Mouse (Mus musculus) intestine, embryonic 16.5 days (tissue): ENCODE data around the gene Kif1bp. TPM values are rescaled to one million over a fixed set of nuclear protein-coding genes. Genes with fewer than 3 reads are reported as not detected.

Experiments used
- ATAC-seq: fragments of 200-750 bp; cut with Nextera tagmentation; 2 replicates; pipeline ENCODE4 v1.8.0; 2017; ENCODE audit warnings: moderate TSS enrichment, moderate library complexity
- H3K27ac ChIP-seq: fragments of 300-500 bp; sonication (generic); 2 replicates; pipeline ENCODE4 v1.5.1; 2014; ENCODE audit warnings: mild to moderate bottlenecking, low read length
- H3K27me3 ChIP-seq: fragments of 300-500 bp; sonication (generic); replicated peaks from 2 replicates; pipeline ENCODE4 v1.6.1; 2014; ENCODE audit warnings: low read length, control low read depth, mixed read lengths; ENCODE audit not compliant: control insufficient read depth, insufficient read depth
- H3K36me3 ChIP-seq: fragments of 300-500 bp; sonication (generic); 2 replicates; pipeline ENCODE4 v1.6.1; 2014; ENCODE audit warnings: low read length, control low read depth; ENCODE audit not compliant: control insufficient read depth, insufficient read depth
- H3K4me1 ChIP-seq: fragments of 300-500 bp; sonication (generic); 2 replicates; pipeline ENCODE4 v1.6.1; 2014; ENCODE audit warnings: low read length, control low read depth, mixed read lengths; ENCODE audit not compliant: control insufficient read depth, insufficient read depth
- H3K4me2 ChIP-seq: fragments of 300-500 bp; sonication (generic); 2 replicates; pipeline ENCODE4 v1.6.1; 2014; ENCODE audit warnings: low read depth, low read length, control low read depth
- H3K4me3 ChIP-seq: fragments of 300-500 bp; sonication (generic); 2 replicates; pipeline ENCODE4 v1.5.1; 2014; ENCODE audit warnings: mild to moderate bottlenecking, low read length
- H3K9ac ChIP-seq: fragments of 300-500 bp; sonication (generic); 2 replicates; pipeline ENCODE4 v1.6.1; 2014; ENCODE audit warnings: low read depth, low read length
- H3K9me3 ChIP-seq: fragments of 300-500 bp; sonication (generic); 2 replicates; pipeline ENCODE4 v1.6.1; 2016; ENCODE audit warnings: low read length, control low read depth; ENCODE audit not compliant: control insufficient read depth
- WGBS: fragments of 180-500 bp; shearing (Covaris S2); extraction: QIAGEN DNeasy Blood & Tissue Kit; methylation state at CpG from one replicate; pipeline ENCODE4 v1.1.7; 2014; 5-methylcytosine and 5-hydroxymethylcytosine counted together
- polyA plus RNA-seq: library from polyadenylated mRNA; unstranded; fragments of >200 nt; fragmentation: Nextera tagmentation; extraction: Ambion mirVana; gene quantifications from 2 replicates; pipeline ENCODE4 v1.2.1, GENCODE M21; 2015

Kif1bp gene
- polyA plus RNA-seq, 1 experiment from 2014 or later: 23.0 TPM

DNA sequence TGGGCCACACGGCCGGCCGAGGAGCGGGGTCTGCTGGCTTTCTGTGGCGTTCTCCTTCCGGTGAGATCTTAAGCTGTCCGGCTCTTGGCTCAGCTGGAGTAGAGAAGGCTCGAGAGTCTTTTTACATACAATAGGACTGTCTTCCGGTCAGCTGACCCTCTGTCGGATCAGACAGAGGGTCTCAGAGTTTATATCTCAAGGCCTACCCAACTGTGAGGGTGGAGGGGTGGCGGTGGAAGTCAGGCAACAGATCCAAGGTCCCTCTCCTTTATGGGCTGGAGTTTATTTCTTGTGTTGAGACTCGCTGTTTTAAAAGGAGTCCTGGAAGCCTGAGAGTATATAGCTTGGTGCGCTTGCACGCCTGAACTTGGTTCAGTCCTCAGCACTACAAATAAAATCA, 50.9 kb downstream of the Kif1bp start, which contains the start of gene Srgn:
TSS of gene Srgn (minus strand) at position 101 of the 400 bp plus-strand sequence.
- Histone ChIP-seq H3K27ac (no peak within 1 kb of the TSS), H3K36me3 (no peaks in the 10 kb centered on the region), H3K4me1 (peaks cover 6% of the 10 kb centered on the region; the same call in 1 of the 2 replicates), H3K9me3 (no peaks in the 10 kb centered on the region), H3K4me2 (no peak within 1 kb of the TSS), H3K4me3 (no peak within 1 kb of the TSS), H3K27me3 (no peaks in the 10 kb centered on the region), H3K9ac (no peak within 1 kb of the TSS)
- WGBS: 88% methylated on average over 14 of the region's 14 CpGs
- no peak for ATAC-seq

DNA sequence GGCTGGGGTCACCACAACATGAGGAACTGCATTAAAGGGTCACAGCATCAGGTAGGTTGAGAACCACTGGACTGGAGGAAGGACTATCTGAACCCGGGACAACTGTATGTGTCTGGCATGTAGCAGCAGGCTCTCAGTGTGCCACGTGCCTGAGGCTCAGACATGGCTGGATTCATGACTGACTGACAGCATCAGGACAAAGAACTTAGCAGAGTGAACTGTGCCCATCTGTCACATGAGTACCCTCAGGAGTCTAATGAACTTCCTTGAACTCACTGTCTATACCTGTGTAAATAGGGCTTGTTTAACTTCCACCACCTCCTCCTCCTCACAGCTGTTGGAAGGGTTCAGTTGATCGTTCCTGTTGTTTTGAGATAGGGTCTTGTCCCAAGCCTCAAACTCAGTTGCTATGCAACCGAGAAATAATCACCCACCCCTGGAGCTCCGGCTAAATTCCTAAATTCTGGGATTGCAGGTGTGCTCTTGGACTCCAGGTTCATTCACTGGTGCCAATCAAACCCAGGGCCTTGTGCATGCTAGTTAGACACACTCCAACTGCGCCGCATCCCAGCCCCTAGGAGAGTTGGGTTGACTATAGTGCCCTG, 55.8 kb downstream of the Kif1bp start:
- Histone ChIP-seq H3K4me2 (0 out of 2 replicates have a peak overlapping the region, but pooled peaks have one; percentile 9), H3K9me3 (no peaks in the 10 kb centered on the region), H3K27ac (peak overlapping the region; percentile 64), H3K36me3 (no peaks in the 10 kb centered on the region), H3K4me1 (peaks cover 3% of the 10 kb centered on the region; the same call in 1 of the 2 replicates), H3K4me3 (no peak overlapping the region), H3K27me3 (no peaks in the 10 kb centered on the region), H3K9ac (no peak overlapping the region)
- 66% methylated on average over 7 of the region's 7 CpGs for WGBS
- peak; percentile 94 for ATAC-seq

GRCm38 (mm10) chr10:62521763-62522162, 56.5 kb downstream of the Kif1bp start:
- peaks cover 3% of the 10 kb centered on the region; the same call in 1 of the 2 replicates for H3K4me1 ChIP-seq
- peak; percentile 93 for ATAC-seq
- H3K4me2 ChIP-seq: 0 out of 2 replicates have a peak overlapping the region, but pooled peaks have one; percentile 9
- H3K4me3 ChIP-seq: no peak overlapping the region
- H3K9ac ChIP-seq: no peak overlapping the region
- WGBS: 61% methylated on average over 4 of the region's 4 CpGs
- peak overlapping the region; percentile 64 for H3K27ac ChIP-seq
- H3K27me3 ChIP-seq: no peaks in the 10 kb centered on the region
- no peaks in the 10 kb centered on the region for H3K9me3 ChIP-seq
- no peaks in the 10 kb centered on the region for H3K36me3 ChIP-seq

GRCm38 (mm10) chr10:62520911-62521310, 57.3 kb downstream of the Kif1bp start:
- H3K4me2 ChIP-seq: no peak overlapping the region
- H3K4me1 ChIP-seq: peaks cover 3% of the 10 kb centered on the region; the same call in 1 of the 2 replicates
- no peak overlapping the region for H3K4me3 ChIP-seq
- H3K9me3 ChIP-seq: no peaks in the 10 kb centered on the region
- H3K9ac ChIP-seq: no peak overlapping the region
- WGBS: 62% methylated on average over 2 of the region's 2 CpGs
- H3K27ac ChIP-seq: no peak overlapping the region
- ATAC-seq: no peak
- no peaks in the 10 kb centered on the region for H3K36me3 ChIP-seq
- no peaks in the 10 kb centered on the region for H3K27me3 ChIP-seq

- H3K4me2 ChIP-seq: no peak overlapping the region
- WGBS: 86% methylated on average over 6 of the region's 6 CpGs
- no peak overlapping the region for H3K9ac ChIP-seq
- H3K36me3 ChIP-seq: no peaks in the 10 kb centered on the region
- H3K4me1 ChIP-seq: no peaks in the 10 kb centered on the region
- H3K4me3 ChIP-seq: no peak overlapping the region
- ATAC-seq: no peak
- no peaks in the 10 kb centered on the region for H3K9me3 ChIP-seq
- no peak overlapping the region for H3K27ac ChIP-seq
- H3K27me3 ChIP-seq: no peaks in the 10 kb centered on the region
Observed at GRCm38 (mm10) chr10:62517511-62517910, 60.7 kb downstream of the Kif1bp start.

DNA sequence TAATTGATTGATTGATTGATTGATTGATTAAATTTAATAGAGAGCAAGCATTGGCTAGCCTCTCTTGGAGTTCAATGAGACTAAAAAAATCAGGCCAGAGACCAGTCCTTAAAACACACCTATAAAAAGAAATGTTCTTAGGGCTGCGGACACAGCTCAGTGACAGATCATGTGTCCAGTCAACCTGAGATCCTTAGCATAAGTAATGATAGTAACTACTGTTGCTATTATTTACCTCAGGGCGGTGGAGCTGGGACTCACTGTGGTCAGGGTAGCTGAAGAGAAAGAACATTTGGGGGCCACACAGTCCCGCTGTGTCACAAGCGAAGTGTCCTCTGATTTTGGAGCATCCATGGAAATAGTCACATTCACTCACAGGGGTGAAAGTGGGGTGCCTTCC, 65.4 kb downstream of the Kif1bp start:
- 93% methylated on average over 4 of the region's 4 CpGs for WGBS
- no peak overlapping the region for H3K4me2 ChIP-seq
- no peaks in the 10 kb centered on the region for H3K9me3 ChIP-seq
- H3K4me1 ChIP-seq: peaks cover 5% of the 10 kb centered on the region; the same call in 1 of the 2 replicates
- H3K36me3 ChIP-seq: no peaks in the 10 kb centered on the region
- no peak overlapping the region for H3K9ac ChIP-seq
- no peak for ATAC-seq
- no peaks in the 10 kb centered on the region for H3K27me3 ChIP-seq
- H3K4me3 ChIP-seq: no peak overlapping the region
- H3K27ac ChIP-seq: no peak overlapping the region

DNA sequence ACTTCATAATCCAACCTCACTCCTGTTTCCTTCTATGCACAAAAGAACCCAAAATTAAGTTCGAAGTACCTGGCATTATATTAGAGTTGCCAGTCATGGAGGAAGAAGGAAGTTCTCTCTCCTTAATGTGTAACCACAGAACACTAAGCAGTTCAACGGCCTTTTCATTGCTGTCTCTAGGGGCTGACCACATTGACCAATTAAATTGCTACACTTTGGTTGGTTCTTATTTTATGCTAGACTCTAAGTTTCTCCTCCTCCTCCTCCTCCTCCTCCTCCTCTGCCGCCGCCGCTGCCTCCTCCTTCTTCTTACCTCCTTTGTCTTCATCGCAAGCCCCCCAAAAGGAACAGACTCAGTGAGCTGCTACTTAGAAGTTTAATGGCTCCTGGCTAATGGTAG, 66.7 kb downstream of the Kif1bp start:
- no peak for ATAC-seq
- no peaks in the 10 kb centered on the region for H3K27me3 ChIP-seq
- WGBS: 88% methylated on average over 6 of the region's 6 CpGs
- no peaks in the 10 kb centered on the region for H3K9me3 ChIP-seq
- no peaks in the 10 kb centered on the region for H3K36me3 ChIP-seq
- H3K4me1 ChIP-seq: peaks cover 5% of the 10 kb centered on the region; the same call in 1 of the 2 replicates
- H3K4me2 ChIP-seq: no peak overlapping the region
- H3K4me3 ChIP-seq: no peak overlapping the region
- no peak overlapping the region for H3K9ac ChIP-seq
- H3K27ac ChIP-seq: no peak overlapping the region

- no peak overlapping the region for H3K4me3 ChIP-seq
- ATAC-seq: peak; percentile 29; the same call in 1 of the 2 replicates
- H3K4me2 ChIP-seq: no peak overlapping the region
- no peak overlapping the region for H3K9ac ChIP-seq
- H3K4me1 ChIP-seq: peaks cover 5% of the 10 kb centered on the region; the same call in 1 of the 2 replicates
- H3K27ac ChIP-seq: no peak overlapping the region
- H3K36me3 ChIP-seq: no peaks in the 10 kb centered on the region
- no peaks in the 10 kb centered on the region for H3K27me3 ChIP-seq
- WGBS: 61% methylated on average over 11 of the region's 11 CpGs
- H3K9me3 ChIP-seq: no peaks in the 10 kb centered on the region
Observed at GRCm38 (mm10) chr10:62509032-62509656, 69.1 kb downstream of the Kif1bp start.

DNA sequence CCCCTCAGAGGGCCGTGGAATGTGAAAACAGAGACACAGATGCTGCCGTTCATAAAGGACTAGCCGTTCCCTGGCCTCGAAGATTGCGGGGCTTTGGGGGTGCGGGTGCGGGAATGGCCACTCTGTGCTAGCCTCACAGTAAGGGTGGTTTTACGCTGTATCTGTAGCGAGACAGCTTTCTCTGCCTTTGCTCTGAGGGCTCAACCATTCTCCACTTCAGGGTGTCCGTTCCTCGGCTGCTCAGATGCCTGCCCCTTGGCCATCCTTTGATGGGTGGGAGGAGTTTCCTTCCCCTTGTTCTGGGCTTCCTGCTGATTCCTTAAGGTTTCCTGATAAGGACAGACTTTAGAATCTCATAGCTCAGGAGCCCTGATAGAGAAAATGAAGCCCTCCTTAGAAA, 69.8 kb downstream of the Kif1bp start:
- H3K4me3 ChIP-seq: peak overlapping the region; percentile 33
- peak overlapping the region; percentile 62 for H3K4me2 ChIP-seq
- no peaks in the 10 kb centered on the region for H3K36me3 ChIP-seq
- H3K9me3 ChIP-seq: no peaks in the 10 kb centered on the region
- peaks cover 5% of the 10 kb centered on the region; the same call in 1 of the 2 replicates for H3K4me1 ChIP-seq
- H3K9ac ChIP-seq: peak overlapping the region; percentile 59
- H3K27ac ChIP-seq: no peak overlapping the region
- no peaks in the 10 kb centered on the region for H3K27me3 ChIP-seq
- 3% methylated on average over 11 of the region's 11 CpGs for WGBS
- peak; percentile 32; the same call in 1 of the 2 replicates for ATAC-seq
